Mouse (Mus musculus) stomach, embryonic 14.5 days (tissue): ENCODE measurements around the gene Fam13a. TPM values are rescaled to one million over a fixed set of nuclear protein-coding genes. Genes with fewer than 3 reads are reported as not detected.
A peak's percentile ranks its signal among the peaks of the same experiment; 100 is the strongest.

Experiments
- ATAC-seq: fragments of 200-750 bp; cut with Nextera tagmentation; 2 replicates; pipeline ENCODE4 v1.8.0; 2017; ENCODE audit warnings: low read depth, moderate TSS enrichment; ENCODE audit not compliant: insufficient number of reproducible peaks, insufficient read depth, low FRiP score
- H3K27ac ChIP-seq: fragments of 300-500 bp; sonication (generic); 2 replicates; pipeline ENCODE4 v1.5.1; 2014; ENCODE audit warnings: mild to moderate bottlenecking, low read length, moderate library complexity, mixed read lengths
- H3K27me3 ChIP-seq: fragments of 300-500 bp; sonication (generic); 2 replicates; pipeline ENCODE4 v1.6.1; 2014; ENCODE audit warnings: low read length, control low read depth, mixed read lengths; ENCODE audit not compliant: control insufficient read depth, insufficient read depth
- H3K36me3 ChIP-seq: fragments of 300-500 bp; sonication (generic); 2 replicates; pipeline ENCODE4 v1.6.1; 2014; ENCODE audit warnings: mild to moderate bottlenecking, control low read depth, low read length, moderate library complexity, mixed read lengths; ENCODE audit not compliant: control insufficient read depth, insufficient read depth
- H3K4me1 ChIP-seq: fragments of 300-500 bp; sonication (generic); 2 replicates; pipeline ENCODE4 v1.6.1; 2014; ENCODE audit warnings: low read length, control low read depth, mixed read lengths; ENCODE audit not compliant: control insufficient read depth, insufficient read depth
- H3K4me2 ChIP-seq: fragments of 300-500 bp; sonication (generic); replicated peaks from 2 replicates; pipeline ENCODE4 v1.6.1; 2014; ENCODE audit warnings: low read depth, low read length, control low read depth
- H3K4me3 ChIP-seq: fragments of 300-500 bp; sonication (generic); 2 replicates; pipeline ENCODE4 v1.5.1; 2014; ENCODE audit warnings: low read depth, low read length, control low read depth
- H3K9ac ChIP-seq: fragments of 300-500 bp; sonication (generic); replicated peaks from 2 replicates; pipeline ENCODE4 v1.6.1; 2014; ENCODE audit warnings: low read depth, mild to moderate bottlenecking, control low read depth, low read length, moderate library complexity, mixed read lengths
- H3K9me3 ChIP-seq: fragments of 300-500 bp; sonication (generic); 2 replicates; pipeline ENCODE4 v1.6.1; 2016; ENCODE audit warnings: low read depth, low read length, control low read depth; ENCODE audit not compliant: control insufficient read depth
- WGBS: fragments of 180-500 bp; shearing (Covaris S2); extraction: QIAGEN DNeasy Blood & Tissue Kit; methylation state at CpG from one replicate; pipeline ENCODE4 v1.1.7; 2014; 5-methylcytosine and 5-hydroxymethylcytosine counted together
- polyA plus RNA-seq: library from polyadenylated mRNA; unstranded; fragments of >200 nt; fragmentation: Nextera tagmentation; extraction: Ambion mirVana; gene quantifications from 2 replicates; pipeline ENCODE4 v1.2.1, GENCODE M21; 2014

Fam13a gene
- polyA plus RNA-seq, 1 experiment from 2014 or later = 11.8 TPM

DNA sequence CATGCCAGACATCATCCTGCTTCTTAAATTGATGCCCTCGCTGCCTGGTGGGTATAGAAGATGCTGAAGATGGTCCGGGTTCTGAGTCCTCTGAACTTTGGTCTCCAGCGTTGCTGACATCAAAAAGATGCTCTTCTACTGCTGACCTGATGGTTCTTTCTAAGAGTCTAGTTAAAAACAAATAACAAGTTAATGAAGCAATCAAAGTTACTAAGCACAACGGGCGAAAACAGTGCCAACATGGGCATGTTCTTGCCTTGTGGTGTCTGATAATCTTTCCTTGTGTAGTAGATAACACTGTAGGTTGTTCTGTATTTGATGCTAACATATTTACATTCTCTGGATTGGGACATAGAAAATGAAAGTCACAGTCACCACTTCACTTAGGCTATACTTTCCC lies 37.2 kb downstream of the Fam13a start:
- Histone ChIP-seq H3K9me3 (no peaks in the 10 kb centered on the region), H3K4me1 (no peaks in the 10 kb centered on the region), H3K36me3 (no peaks in the 10 kb centered on the region), H3K27me3 (no peaks in the 10 kb centered on the region), H3K4me2 (no peak overlapping the region), H3K27ac (no peak overlapping the region), H3K9ac (no peak overlapping the region), H3K4me3 (no peak overlapping the region)
- WGBS = 94% methylated on average over 5 of the region's 5 CpGs
- no peak for ATAC-seq

GRCm38 (mm10) chr6:58985186-58985585 lies 39.2 kb downstream of the Fam13a start:
- no peaks in the 10 kb centered on the region for H3K27me3 ChIP-seq
- no peak for ATAC-seq
- H3K9me3 ChIP-seq = no peaks in the 10 kb centered on the region
- H3K27ac ChIP-seq = no peak overlapping the region
- no peak overlapping the region for H3K4me2 ChIP-seq
- WGBS = 77% methylated on average over 8 of the region's 8 CpGs
- H3K4me3 ChIP-seq = no peak overlapping the region
- H3K36me3 ChIP-seq = no peaks in the 10 kb centered on the region
- H3K9ac ChIP-seq = no peak overlapping the region
- no peaks in the 10 kb centered on the region for H3K4me1 ChIP-seq

DNA sequence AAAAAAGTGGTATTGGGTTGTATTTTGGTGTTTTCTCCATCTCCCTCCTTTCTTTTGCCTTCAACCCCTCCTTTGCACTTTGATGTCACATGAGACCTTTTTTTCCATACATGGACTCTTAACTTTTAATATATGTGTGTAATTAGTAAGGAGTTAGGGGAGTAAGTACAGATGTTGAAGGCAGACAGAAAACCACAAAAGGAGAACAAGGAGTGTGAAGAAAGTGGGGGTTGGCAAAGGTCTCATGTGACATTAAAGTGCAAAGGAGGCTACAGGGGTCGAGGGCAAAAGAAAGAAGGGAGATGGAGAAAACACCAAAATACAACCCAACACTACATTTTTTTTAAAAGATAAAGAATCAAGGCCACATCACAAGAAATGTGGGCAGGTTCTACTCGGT lies 49.1 kb downstream of the Fam13a start:
- no peak for ATAC-seq
- Histone ChIP-seq H3K27ac (no peak overlapping the region), H3K4me3 (no peak overlapping the region), H3K27me3 (no peaks in the 10 kb centered on the region), H3K9ac (no peak overlapping the region), H3K36me3 (no peaks in the 10 kb centered on the region), H3K4me2 (no peak overlapping the region), H3K4me1 (no peaks in the 10 kb centered on the region), H3K9me3 (no peaks in the 10 kb centered on the region)
- WGBS = 68% methylated on average over 2 of the region's 2 CpGs

- H3K36me3 ChIP-seq = no peaks in the 10 kb centered on the region
- H3K27me3 ChIP-seq = no peaks in the 10 kb centered on the region
- no peak for ATAC-seq
- no peaks in the 10 kb centered on the region; the same call in 1 of the 2 replicates for H3K4me1 ChIP-seq
- no peaks in the 10 kb centered on the region for H3K9me3 ChIP-seq
- no peak overlapping the region for H3K27ac ChIP-seq
- WGBS = 67% methylated on average over 2 of the region's 2 CpGs
- no peak overlapping the region for H3K9ac ChIP-seq
- H3K4me3 ChIP-seq = no peak overlapping the region
- H3K4me2 ChIP-seq = no peak overlapping the region
These were observed 49.9 kb downstream of the Fam13a start for GRCm38 (mm10) chr6:58974428-58974827.

- WGBS = 91% methylated on average over 1 of the region's 1 CpGs
- no peaks in the 10 kb centered on the region for H3K9me3 ChIP-seq
- no peak for ATAC-seq
These were observed 51.5 kb downstream of the Fam13a start for GRCm38 (mm10) chr6:58972873-58973272.

DNA sequence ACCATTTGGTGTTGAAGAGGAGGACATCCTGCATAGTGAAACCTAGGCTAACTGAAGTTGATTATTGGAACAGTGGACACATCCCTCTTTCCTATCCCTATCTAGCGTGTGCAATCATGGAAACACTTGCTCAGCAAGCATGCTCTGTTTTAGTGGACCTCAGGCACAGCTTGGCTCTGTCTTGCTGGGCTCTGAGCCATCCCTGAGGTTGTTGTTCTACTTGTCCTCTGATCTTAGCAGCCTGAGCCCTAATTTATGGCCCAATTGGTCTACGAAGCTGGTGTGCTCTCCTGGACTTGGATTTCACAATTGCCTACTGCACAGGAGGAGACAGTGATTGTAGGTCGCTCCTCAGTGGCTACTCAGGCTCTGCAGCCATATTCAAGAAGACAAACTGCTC lies 56.1 kb downstream of the Fam13a start:
- H3K27ac ChIP-seq = no peak overlapping the region
- no peaks in the 10 kb centered on the region for H3K27me3 ChIP-seq
- H3K9me3 ChIP-seq = no peaks in the 10 kb centered on the region
- H3K4me3 ChIP-seq = no peak overlapping the region
- WGBS = 68% methylated on average over 3 of the region's 3 CpGs
- no peak overlapping the region for H3K9ac ChIP-seq
- H3K36me3 ChIP-seq = no peaks in the 10 kb centered on the region
- H3K4me2 ChIP-seq = no peak overlapping the region
- H3K4me1 ChIP-seq = no peaks in the 10 kb centered on the region; the same call in 1 of the 2 replicates
- ATAC-seq = no peak

More at GRCm38 (mm10) chr6:58972873-58973272, 51.5 kb downstream of the Fam13a start:
- H3K4me3 ChIP-seq = no peak overlapping the region
- H3K4me2 ChIP-seq = no peak overlapping the region
- H3K36me3 ChIP-seq = no peaks in the 10 kb centered on the region
- H3K27me3 ChIP-seq = no peaks in the 10 kb centered on the region
- H3K27ac ChIP-seq = no peak overlapping the region
- H3K4me1 ChIP-seq = no peaks in the 10 kb centered on the region; the same call in 1 of the 2 replicates
- no peak overlapping the region for H3K9ac ChIP-seq

DNA sequence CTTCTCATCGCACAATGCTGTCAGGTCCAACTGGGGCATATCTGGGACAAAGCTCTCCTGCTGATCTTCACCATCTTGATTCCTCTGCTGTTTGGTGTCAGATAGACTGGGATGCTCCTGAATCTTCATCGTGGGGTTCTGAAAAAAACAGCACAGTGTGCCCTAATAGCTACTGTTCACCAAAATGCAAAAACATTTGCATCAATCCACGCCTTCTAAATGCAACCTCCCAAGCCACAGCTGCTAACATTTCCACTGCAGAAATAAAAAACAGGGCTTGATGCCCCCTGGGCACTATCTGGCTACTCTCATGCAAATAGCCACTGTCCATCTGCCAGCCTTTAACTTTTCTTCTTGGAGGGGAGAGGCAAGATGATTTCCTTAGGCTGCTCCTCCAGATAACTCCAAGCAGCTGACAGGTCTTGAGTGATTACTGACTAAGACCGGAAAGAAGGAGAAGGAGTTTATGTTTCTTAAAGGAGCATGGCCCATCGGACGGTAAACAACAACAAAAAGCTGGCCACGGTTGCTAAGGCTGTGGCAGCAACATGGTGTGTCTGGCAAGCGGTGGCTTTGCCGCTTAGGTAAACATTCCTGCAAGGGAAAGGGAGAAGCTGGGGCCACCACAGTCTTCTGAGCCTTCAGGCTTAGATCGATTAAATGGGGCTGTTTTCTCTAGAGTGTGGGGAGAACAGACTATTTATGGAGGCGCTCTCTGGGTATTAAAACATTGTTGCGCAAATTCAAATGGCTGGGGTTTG lies 59.1 kb downstream of the Fam13a start:
- 0 out of 2 replicates have a peak overlapping the region, but pooled peaks have one; percentile 7 for H3K4me2 ChIP-seq
- no peak overlapping the region for H3K27ac ChIP-seq
- H3K9me3 ChIP-seq = no peaks in the 10 kb centered on the region
- ATAC-seq = peak; percentile 33; the same call in 1 of the 2 replicates
- no peak overlapping the region for H3K9ac ChIP-seq
- H3K27me3 ChIP-seq = no peaks in the 10 kb centered on the region
- H3K4me3 ChIP-seq = no peak overlapping the region
- WGBS = 27% methylated on average over 12 of the region's 12 CpGs
- no peaks in the 10 kb centered on the region for H3K36me3 ChIP-seq
- no peaks in the 10 kb centered on the region; the same call in 1 of the 2 replicates for H3K4me1 ChIP-seq

DNA sequence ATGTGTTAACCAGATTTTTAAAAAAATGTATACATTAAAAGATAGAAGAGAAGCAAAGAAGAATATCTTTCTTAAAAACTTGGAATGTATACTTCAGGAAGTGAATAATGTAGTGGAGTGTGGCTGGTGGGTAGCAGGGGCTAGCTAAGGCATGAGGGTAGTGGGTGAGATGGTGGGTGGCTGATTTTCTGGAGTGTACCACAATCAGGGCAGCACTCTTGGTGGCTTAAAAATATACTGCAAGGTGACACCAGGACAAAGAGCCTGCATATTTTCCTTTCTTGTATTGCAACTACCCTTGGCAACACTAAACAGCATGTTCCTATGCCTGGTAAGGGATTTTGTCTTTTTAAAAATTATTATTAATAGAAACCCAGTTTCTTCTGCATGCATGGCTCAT lies 59.8 kb downstream of the Fam13a start:
- no peaks in the 10 kb centered on the region for H3K9me3 ChIP-seq
- no peaks in the 10 kb centered on the region for H3K27me3 ChIP-seq
- H3K27ac ChIP-seq = no peak overlapping the region
- no peaks in the 10 kb centered on the region for H3K36me3 ChIP-seq
- no peaks in the 10 kb centered on the region; the same call in 1 of the 2 replicates for H3K4me1 ChIP-seq
- no peak overlapping the region for H3K4me2 ChIP-seq
- no peak for ATAC-seq
- no peak overlapping the region for H3K4me3 ChIP-seq
- no peak overlapping the region for H3K9ac ChIP-seq

DNA sequence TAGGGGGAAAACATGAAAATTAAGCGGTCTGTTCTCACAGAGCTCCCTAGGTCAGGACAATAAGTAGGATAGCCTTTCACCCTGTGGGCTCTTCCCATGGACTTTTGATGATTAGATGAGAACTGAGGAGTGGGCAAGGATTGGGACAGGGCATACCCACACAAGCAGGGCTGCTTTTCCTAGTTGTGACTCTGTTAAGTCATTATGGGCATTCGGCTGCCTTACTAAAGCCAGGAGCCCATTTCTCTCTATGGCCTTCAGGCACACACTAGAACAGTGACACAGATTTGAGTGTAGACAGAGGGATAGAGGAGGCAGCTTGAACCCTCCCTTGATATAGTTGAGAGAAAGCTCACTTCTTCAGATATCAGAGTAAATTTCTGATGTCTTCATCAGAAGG lies 60.3 kb downstream of the Fam13a start:
- H3K36me3 ChIP-seq = no peaks in the 10 kb centered on the region
- no peak overlapping the region for H3K27ac ChIP-seq
- no peaks in the 10 kb centered on the region for H3K27me3 ChIP-seq
- no peak overlapping the region for H3K4me2 ChIP-seq
- H3K4me3 ChIP-seq = no peak overlapping the region
- H3K9ac ChIP-seq = no peak overlapping the region
- H3K9me3 ChIP-seq = no peaks in the 10 kb centered on the region
- 95% methylated on average over 2 of the region's 2 CpGs for WGBS
- H3K4me1 ChIP-seq = no peaks in the 10 kb centered on the region
- ATAC-seq = no peak
